Mouse (Mus musculus): ENCODE data around the gene Slc38a4.

DNA sequence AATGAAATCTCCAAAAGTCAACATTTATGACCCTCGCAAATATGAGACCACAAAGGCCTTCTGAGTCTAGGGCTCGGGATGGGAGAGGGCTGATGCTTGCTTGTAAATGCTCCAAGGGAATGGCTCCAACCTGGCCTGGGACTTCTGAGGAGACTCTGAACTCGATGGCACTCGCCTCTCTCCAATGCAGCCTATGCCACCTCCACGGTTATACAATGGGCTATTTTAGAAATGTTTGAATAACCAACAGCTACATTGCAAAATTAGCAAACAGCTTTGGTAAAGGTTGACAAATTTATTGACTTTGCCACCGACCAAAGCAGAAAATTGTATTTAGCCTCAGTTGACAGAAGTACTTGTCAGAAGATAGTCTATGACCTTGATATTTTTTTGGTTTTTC, 19.9 kb downstream of the Slc38a4 start:
- TF ChIP-seq CTCF (IDR thresholded peaks at IDR 0.05; ENCODE audit: control insufficient read depth, insufficient read depth, insufficient replicate concordance, low read depth, low read length) = no peak
- TF ChIP-seq POLR2A (IDR thresholded peaks at IDR 0.05; ENCODE audit: control insufficient read depth, low read depth, low read length) = no peak
